Mouse (Mus musculus): ENCODE measurements around the gene Lamb1.

Gene Lamb1

DNA sequence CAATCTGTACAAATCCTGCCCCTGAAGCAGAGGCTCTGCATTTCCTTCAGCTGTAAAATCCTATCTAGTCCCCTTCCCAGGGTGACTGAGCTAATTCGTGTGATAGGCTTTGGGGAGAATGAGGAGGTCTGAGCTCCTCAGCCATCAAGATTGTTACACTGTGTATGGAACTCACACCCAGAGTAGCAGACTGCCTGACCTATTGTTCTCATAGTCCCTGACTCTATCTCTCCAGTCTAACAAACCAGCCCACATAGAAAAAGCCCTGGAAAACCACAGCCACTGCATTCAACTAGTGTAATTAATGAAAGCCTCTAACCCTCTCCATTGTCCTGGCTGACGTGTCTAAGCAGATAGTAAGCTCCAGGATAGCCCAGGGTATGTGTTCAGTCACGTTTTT, 18.4 kb upstream of the Lamb1 start:
- in situ Hi-C loops (cut with MboI; ENCODE audit: low pct_unique_long_range_greater_than_20kb in 1 of 2, low sequenced_read_pairs in 2 of 2, unreplicated experiment in 1 of 2) = no loop called here

- in situ Hi-C loops (cut with MboI; ENCODE audit: low pct_unique_long_range_greater_than_20kb in 1 of 2, low sequenced_read_pairs in 2 of 2, unreplicated experiment in 1 of 2) = no loop called here
Measured at GRCm38 (mm10) chr12:31248165-31248564, 16.9 kb upstream of the Lamb1 start.

DNA sequence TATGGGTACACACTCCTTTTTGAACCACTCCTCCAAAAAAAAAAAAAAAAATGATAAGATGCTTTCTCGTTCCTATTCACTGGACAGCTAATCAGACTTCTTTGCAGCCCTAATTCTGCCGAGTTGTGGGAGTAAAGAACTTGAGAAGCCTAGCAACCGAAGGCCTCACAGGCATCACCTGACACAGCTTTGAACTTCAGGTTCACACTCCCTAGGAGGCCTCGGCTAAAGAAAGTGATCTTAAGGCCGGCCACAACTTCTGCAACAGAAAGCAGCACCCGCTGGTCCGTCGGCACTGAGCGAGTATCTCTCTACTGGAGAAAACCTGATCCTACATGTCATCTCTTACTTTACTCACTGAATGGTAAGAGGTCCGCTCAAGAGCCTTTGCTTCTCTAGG, 16.4 kb upstream of the Lamb1 start:
- in situ Hi-C loops (cut with MboI; ENCODE audit: low pct_unique_long_range_greater_than_20kb in 1 of 2, low sequenced_read_pairs in 2 of 2, unreplicated experiment in 1 of 2) = no loop called here

DNA sequence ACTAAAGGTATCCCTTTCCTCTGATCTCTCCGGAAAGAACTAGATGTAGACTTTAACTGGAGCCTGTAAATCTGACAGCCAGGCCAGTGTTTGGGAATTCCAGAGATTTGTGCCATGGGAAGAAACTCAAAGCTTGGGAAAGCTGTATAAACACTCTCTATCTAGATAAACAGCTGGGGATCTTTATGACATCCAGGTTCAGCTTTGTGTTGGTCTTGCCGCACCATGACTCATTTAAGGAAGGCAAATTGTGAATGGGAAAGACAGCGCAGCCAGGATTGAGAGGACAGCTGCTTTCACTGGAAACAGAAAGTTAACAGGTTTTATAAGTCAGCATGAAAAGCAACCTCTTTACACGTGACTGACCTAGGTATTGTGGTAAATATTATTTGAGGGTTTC, 12.8 kb upstream of the Lamb1 start:
- in situ Hi-C loops (cut with MboI; ENCODE audit: low pct_unique_long_range_greater_than_20kb in 1 of 2, low sequenced_read_pairs in 2 of 2, unreplicated experiment in 1 of 2) = no loop called here

- in situ Hi-C loops (cut with MboI; ENCODE audit: low pct_unique_long_range_greater_than_20kb in 1 of 2, low sequenced_read_pairs in 2 of 2, unreplicated experiment in 1 of 2) = no loop called here
Measured at GRCm38 (mm10) chr12:31254978-31255377, 10.1 kb upstream of the Lamb1 start.

DNA sequence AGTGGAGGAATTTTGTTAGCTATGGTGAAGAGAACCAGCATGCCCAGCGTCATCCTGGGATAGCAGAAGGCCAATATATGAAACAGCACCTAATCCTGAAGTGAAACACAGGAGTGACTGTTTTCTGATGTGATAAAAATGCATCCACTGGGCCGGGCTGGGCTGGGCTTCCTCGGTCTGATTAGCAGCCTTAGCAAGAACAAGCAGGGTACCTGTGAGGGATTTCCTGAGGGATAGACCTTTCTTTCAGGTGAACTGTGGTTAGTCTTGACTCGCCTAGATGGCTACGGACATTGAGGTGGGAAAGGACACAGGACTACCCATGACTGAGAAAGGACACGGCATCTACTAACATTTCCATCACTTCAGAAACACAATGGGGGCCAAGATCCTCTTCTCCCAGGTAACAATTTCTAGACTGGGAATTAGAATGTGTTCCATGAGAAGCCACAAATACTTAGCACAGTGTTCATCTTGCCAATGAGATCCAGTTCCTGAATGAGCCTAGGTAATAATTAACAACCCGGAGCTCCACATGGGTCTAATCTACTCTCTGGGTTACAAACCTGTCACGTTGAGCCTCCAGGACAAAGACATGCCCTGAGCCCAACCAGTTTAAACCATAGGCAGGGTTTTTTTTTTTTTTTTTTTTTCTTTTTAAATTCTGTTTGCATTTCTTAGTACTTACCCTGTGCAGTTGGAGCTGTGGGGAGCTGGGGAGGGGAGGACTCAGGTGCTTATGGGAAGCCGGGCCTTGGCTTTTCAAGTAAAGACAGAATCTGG, 8.7 kb upstream of the Lamb1 start:
- in situ Hi-C loops (cut with MboI; ENCODE audit: low pct_unique_long_range_greater_than_20kb in 1 of 2, low sequenced_read_pairs in 2 of 2, unreplicated experiment in 1 of 2) = no loop called here

DNA sequence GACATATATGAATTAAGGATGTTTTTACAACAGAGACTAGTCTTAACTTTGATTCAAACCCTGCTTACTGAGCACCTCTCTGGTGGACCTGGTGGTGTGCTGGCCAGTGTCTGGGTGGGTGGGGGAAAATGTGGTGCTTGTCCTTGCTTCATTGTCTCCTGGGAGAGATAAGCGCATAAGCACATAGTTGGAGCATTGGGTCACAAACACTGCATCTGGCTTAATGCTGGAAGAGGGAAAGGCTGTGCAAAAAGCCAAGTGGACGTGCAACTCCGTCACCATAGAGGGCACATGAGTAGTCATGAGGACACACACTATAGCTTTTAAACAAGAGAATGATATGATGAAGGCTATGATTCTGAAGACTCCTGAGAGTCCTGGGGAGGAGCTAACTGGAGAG, 3.2 kb upstream of the Lamb1 start:
- in situ Hi-C loops (cut with MboI; ENCODE audit: low pct_unique_long_range_greater_than_20kb in 1 of 2, low sequenced_read_pairs in 2 of 2, unreplicated experiment in 1 of 2) = no loop called here

GRCm38 (mm10) chr12:31263921-31264320, 1.1 kb upstream of the Lamb1 start:
- in situ Hi-C loops (cut with MboI; ENCODE audit: low pct_unique_long_range_greater_than_20kb in 1 of 2, low sequenced_read_pairs in 2 of 2, unreplicated experiment in 1 of 2) = no loop called here

GRCm38 (mm10) chr12:31265722-31266431, 843 bp downstream of the Lamb1 start:
- in situ Hi-C loops (cut with MboI; ENCODE audit: low pct_unique_long_range_greater_than_20kb in 1 of 2, low sequenced_read_pairs in 2 of 2, unreplicated experiment in 1 of 2) = no loop called here

GRCm38 (mm10) chr12:31266686-31267085, 1.7 kb downstream of the Lamb1 start:
- in situ Hi-C loops (cut with MboI; ENCODE audit: low pct_unique_long_range_greater_than_20kb in 1 of 2, low sequenced_read_pairs in 2 of 2, unreplicated experiment in 1 of 2) = no loop called here

DNA sequence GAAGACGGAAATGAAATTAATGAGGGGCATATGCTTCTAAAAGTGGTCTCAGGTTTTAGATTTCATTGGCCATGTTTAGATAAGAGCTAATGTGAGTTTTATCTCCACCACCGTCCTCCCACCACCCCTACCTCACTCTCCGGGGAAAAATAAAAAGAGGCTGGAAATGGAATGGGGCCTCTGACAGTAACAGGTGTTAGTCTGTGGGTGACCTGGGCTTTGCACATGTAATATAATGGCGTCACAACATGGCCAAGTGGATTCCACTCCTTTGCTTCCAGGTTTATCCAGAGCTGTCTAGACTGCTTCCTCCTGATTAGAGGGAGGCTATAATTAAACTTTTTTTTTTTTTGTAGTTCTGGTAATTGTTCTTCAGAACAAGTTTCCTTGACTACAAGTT, 2.3 kb downstream of the Lamb1 start:
- in situ Hi-C loops (cut with MboI; ENCODE audit: low pct_unique_long_range_greater_than_20kb in 1 of 2, low sequenced_read_pairs in 2 of 2, unreplicated experiment in 1 of 2) = no loop called here

GRCm38 (mm10) chr12:31268315-31268714, 3.3 kb downstream of the Lamb1 start:
- in situ Hi-C loops (cut with MboI; ENCODE audit: low pct_unique_long_range_greater_than_20kb in 1 of 2, low sequenced_read_pairs in 2 of 2, unreplicated experiment in 1 of 2) = no loop called here

DNA sequence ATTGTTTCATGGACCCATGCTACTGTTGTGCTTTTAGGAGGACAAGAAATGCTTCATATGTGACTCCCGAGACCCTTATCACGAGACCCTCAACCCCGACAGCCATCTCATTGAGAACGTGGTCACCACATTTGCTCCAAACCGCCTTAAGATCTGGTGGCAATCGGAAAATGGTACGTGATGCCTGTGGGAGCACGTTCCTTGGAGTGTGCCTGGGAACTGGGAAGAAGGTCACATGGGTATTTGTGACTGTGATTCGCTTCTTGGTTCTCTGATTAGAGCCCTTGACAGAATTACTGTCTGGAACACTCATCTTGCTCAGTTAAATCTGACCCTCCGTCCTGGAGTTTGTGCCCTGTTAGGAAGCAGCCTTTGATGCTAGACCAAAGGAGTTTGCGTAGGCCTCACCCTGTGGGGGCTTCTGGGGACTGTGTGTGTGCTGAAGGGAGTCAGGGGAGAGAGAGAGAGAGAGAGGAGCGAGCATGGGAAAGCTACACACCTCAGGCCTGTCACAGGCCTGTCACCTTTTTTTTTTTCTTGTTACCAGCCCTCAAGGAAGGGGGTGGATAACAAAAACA, 4.1 kb downstream of the Lamb1 start:
- in situ Hi-C loops (cut with MboI; ENCODE audit: low pct_unique_long_range_greater_than_20kb in 1 of 2, low sequenced_read_pairs in 2 of 2, unreplicated experiment in 1 of 2) = no loop called here

GRCm38 (mm10) chr12:31270361-31270760, 5.3 kb downstream of the Lamb1 start:
- in situ Hi-C loops (cut with MboI; ENCODE audit: low pct_unique_long_range_greater_than_20kb in 1 of 2, low sequenced_read_pairs in 2 of 2, unreplicated experiment in 1 of 2) = no loop called here

DNA sequence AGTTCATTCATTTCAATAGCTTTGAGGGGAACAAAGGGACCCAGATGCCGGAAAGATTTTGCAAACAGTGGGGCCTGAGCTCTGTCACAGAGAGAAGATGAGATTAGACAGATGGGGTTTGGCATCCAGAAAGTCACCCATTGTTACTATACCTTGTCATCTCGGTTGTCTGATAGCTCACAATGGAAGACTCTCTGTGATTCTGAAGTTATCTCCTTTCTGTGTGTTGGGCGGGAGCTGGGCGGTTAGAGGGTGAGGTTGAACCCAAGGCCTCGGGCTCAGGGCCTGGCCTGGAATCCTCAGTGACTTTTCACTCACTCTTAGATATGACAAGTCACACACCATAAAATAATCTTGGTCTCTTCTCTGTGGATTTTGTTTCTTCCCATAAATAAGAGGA, 5.7 kb downstream of the Lamb1 start:
- in situ Hi-C loops (cut with MboI; ENCODE audit: low pct_unique_long_range_greater_than_20kb in 1 of 2, low sequenced_read_pairs in 2 of 2, unreplicated experiment in 1 of 2) = no loop called here

DNA sequence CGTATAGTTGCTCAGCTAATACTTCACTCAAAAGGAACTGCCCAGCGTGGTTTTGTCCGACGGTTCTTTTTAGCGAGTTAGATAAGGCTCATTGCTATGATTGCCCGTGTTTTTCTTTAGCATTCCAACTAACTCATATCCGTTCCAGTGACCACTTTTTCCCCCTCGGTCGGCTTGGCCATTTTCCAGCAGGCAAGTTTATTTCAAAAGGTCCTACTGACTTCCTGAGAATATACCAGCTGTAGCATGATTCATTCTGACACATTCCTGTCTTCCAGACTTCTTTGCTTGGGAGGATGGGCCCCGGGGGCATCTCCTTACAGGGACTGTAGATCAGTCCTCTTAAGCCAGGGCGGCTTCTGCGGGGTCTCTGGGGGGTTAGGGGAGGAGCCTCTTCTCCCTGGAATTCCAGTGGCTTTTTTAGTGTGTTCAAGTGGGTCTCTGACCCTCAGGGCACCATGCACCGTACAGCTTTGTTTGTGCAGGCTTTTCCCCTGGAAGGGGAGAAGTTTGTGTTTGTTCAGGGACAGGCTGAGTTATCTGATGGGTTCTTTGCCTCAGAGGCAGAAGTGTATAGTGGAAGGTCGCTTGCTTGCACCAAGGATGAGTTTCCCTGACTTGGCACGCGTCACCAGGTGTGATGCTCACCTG, 6.5 kb downstream of the Lamb1 start:
- in situ Hi-C loops (cut with MboI; ENCODE audit: low pct_unique_long_range_greater_than_20kb in 1 of 2, low sequenced_read_pairs in 2 of 2, unreplicated experiment in 1 of 2) = no loop called here

- in situ Hi-C loops (cut with MboI; ENCODE audit: low pct_unique_long_range_greater_than_20kb in 1 of 2, low sequenced_read_pairs in 2 of 2, unreplicated experiment in 1 of 2) = no loop called here
Measured at GRCm38 (mm10) chr12:31272012-31272735, 7.1 kb downstream of the Lamb1 start.

DNA sequence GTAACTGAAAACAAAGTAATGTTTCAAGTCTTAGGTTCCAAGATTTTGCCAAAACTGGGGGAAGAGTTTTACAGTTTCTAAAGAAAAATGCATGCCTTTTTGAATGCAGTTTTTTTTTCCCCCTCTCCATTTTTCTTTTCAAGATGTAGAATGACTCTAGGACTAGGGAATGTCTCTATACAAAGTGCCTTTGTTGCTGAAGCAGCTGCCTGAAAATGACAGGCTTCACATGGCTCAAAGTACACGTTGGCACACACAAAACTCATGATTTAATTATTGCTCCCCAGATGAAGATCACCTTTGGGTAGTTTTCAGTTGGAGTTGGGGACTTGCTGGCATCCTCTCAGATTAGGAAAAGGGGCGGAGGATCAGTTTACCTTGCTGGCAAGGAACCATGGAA, 7.8 kb downstream of the Lamb1 start:
- in situ Hi-C loops (cut with MboI; ENCODE audit: low pct_unique_long_range_greater_than_20kb in 1 of 2, low sequenced_read_pairs in 2 of 2, unreplicated experiment in 1 of 2) = no loop called here

DNA sequence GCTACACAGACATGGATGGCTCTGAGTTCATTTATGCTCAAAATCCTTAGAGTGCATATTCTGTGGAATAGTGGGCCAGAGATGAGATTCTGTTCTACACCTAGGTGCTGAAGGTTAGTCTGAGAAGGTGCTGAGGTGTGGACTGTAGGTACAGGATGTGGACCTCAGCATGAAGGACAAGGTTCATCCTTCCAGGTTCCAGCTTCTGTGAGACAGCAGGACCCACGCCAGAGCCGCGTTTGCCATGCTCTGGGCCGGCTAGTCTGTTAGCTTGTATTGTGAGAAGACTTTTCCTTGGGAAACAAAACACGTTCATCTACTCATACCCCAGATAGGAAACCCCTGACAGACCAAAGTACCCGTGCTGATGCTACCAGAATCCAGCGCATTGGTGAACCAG, 8.6 kb downstream of the Lamb1 start:
- in situ Hi-C loops (cut with MboI; ENCODE audit: low pct_unique_long_range_greater_than_20kb in 1 of 2, low sequenced_read_pairs in 2 of 2, unreplicated experiment in 1 of 2) = no loop called here

Measured in mouse embryonic stem cell (cell line).